Mouse (Mus musculus) thymus, adult 2 months (tissue): Measurements from ENCODE around the gene Zfp385b.

ENCODE experiments used
- CTCF ChIP-seq: fragments of 200-500 bp; IDR thresholded peaks from 2 replicates; pipeline ENCODE4 v1.5.1; 2012; ENCODE audit warnings: mild to moderate bottlenecking, control low read depth, low read length, moderate library complexity, borderline replicate concordance; ENCODE audit not compliant: control insufficient read depth, poor library complexity, insufficient read depth; ENCODE audit errors: extremely low read depth
- POLR2A ChIP-seq: fragments of 200-500 bp; IDR thresholded peaks from 2 replicates; pipeline ENCODE4 v1.6.1; 2012; ENCODE audit warnings: mild to moderate bottlenecking, low read length, control low read depth, moderate library complexity; ENCODE audit not compliant: control insufficient read depth, poor library complexity, insufficient read depth; ENCODE audit errors: extremely low read depth

DNA sequence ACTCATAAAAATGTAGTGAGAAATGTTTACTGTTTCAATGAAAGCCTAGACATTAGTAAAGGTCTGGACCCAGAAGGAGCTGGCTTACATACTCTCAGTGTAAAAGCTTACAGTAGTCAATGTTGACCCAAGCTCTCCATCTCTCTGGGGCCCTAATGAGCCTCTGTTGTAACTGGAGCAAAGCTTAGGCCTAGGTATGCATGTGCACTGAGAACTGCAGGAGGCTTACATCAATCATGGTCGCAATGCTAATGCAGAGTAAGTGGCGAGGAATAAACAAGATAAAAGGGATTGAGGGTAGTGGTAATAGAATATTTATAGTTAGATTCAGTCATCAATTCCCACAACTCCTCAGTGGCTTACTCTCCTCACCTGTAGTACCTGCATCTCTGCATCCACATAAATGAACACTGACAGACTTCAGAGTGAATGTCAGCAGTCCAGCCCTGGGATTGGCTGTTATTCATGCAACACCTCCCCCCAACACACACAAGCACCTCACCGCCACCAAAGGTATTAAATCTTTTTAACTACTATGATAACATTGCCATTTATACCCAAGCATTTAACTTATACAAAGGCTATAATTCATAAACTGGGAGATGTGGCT is 191.7 kb downstream of the Zfp385b start:
- TF ChIP-seq CTCF (no peak), POLR2A (no peak)
